Mouse (Mus musculus) left cerebral cortex, postnatal 14 days (tissue): ENCODE measurements around the gene Ppp2r1b. TPM values are rescaled to one million over a fixed set of nuclear protein-coding genes. Genes with fewer than 3 reads are reported as not detected.
"Not testable (repeated sequence)": the region's sequence is repeated elsewhere in the genome, so short reads cannot be mapped to it uniquely, and the experiment has no call there.

Experiments used
- DNase-seq, 2 experiments: peaks; one replicate each; pipeline ENCODE4 v3.0.0; 2021 to 2022; ENCODE audit warnings: low spot score in 2 of 2, mixed read lengths in 1 of 2
- intact Hi-C: fragments of 180-260 bp; cut with DNase I; formaldehyde crosslinking; loops from one replicate; pipeline ENCODE4 v1.15.1; 2025
- long read RNA-seq, 2 experiments: library from polyadenylated mRNA; stranded (forward); transcript quantifications; one replicate each; pipeline ENCODE4 v2.0.0; 2021
- total RNA-seq, 2 experiments: library from RNA; stranded (reverse); gene quantifications; 2 replicates each; pipeline ENCODE4 v1.2.3; 2021

Gene Ppp2r1b
- total RNA-seq: 10 to 100 TPM; 19.7 to 21.6 TPM
- long read RNA-seq, experiment 1, transcript Ppp2r1b-202 (15 exons, 3,430 nt): major isoform, 31 of 36 reads
- long read RNA-seq, experiment 1, partial matches to known transcripts: 1 of 36 reads
- long read RNA-seq, experiment 1, other reads (novel, unspliced or antisense): 4 of 36 reads
- long read RNA-seq, experiment 2, transcript Ppp2r1b-202 (15 exons, 3,430 nt): major isoform, 24 of 28 reads
- long read RNA-seq, experiment 2, partial matches to known transcripts: 0 of 28 reads
- long read RNA-seq, experiment 2, other reads (novel, unspliced or antisense): 4 of 28 reads

DNA sequence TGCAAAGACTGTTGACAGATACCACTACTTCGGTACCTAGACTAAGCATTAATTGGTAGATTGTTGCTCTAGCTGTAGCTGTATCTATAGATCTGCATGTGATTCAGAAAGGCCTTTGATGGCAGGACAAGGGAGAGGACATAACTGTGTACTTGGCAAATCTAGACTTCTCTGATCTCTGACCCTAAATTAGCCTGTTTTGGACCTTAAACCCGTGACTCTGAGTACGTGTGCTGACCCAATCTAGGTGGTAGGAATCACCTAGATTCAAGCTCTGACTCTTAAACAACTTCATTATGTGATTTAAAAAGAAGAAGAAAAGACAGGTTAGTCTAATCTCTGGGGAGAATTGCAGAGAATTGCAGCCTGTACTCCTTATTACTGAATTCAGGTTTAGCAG is at the start of gene Ppp2r1b:
TSS of gene Ppp2r1b (plus strand) at position 221 of the 400 bp plus-strand sequence.
- DNase-seq: no peak
- intact Hi-C loops: loop anchor here (5.0 to 10.0 kb wide), 2 partner anchors 207 to 450 kb away; no protein-coding TSS in a partner anchor

DNA sequence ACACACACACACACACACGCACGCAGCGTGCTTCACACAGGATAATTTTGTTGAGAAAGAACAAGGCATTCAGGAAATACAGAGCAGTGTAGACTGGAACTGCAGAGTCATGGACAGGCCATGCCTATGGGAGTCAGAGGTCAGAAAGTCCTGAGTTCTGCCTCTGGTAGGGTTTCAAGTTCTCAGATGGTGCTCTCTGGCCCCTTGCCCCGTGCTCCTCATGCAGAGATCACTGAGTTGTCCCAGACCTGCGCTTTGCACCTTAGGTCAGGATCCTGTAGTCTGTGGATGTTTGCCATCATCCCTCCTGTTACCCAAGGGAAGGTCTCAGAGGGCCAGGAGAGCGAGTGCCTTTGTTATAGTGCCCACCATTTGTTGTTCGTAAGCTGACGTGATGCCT is 48.3 kb upstream of the Ppp2r1b start:
- DNase-seq: no peak
- intact Hi-C loops: no loop called here

DNA sequence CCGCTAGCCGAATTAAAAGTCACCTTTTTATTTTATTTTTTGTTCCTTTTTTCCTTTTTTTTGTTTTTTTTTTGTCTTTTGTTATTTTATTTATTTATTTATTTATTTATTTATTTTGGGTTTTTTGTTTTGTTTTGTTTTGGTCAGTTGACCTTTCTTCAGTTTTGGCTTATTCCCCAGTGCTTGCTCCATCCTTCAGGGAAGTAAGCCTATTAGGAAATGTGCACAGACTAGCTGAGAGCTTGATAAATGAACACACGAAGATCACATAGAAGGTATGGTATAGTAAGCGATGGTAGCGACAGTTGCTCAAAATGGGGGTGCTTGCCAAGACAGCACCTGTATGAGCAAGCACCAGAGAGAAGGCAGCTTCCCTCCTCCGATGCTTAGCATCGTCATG is 47.5 kb upstream of the Ppp2r1b start:
- no peak for DNase-seq
- intact Hi-C loops: no loop called here

DNA sequence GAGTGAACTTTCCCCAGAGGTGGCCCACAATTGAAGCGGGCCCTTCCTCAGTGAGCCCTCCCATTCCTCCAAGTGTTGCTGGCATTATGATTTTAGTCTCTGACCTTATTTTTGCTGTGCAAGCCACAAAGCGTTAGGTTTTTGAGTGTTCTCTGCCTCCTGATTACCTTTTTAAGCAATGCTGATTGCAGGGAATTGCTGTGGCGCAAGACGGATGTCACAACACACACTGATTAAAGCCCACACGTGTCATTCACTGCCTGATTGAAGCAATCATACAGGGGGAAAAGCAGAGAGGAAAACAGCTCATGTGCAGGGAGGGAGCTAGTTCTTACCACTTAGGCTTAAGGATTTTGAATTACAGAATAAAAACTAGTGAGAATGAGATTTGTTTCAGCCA is 46.7 kb upstream of the Ppp2r1b start:
- DNase-seq: no peak
- intact Hi-C loops: no loop called here

DNA sequence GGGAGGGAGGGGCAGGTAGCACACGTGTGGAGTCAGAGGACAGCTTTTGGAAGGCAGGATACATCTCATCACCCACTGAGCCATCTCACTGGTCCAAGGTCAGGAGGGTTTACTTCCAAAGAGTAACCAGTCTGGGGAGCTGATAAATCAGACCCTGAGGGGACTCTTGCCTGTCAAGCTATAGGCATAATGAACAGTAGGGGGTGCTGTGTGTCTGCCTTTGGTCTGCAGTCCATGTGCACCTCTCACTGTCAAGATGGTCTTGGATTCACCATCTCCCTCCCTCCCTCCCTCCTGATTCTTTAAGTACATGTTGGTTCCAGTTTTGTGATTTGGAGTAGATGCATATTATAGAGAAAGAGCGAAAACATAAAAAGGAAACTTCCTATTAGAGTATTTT is 44.1 kb upstream of the Ppp2r1b start:
- peak; percentile 66 to 69 for DNase-seq
- intact Hi-C loops: loop anchor here (10.0 kb wide), 1 partner anchor 344 kb away; no protein-coding TSS in a partner anchor

DNA sequence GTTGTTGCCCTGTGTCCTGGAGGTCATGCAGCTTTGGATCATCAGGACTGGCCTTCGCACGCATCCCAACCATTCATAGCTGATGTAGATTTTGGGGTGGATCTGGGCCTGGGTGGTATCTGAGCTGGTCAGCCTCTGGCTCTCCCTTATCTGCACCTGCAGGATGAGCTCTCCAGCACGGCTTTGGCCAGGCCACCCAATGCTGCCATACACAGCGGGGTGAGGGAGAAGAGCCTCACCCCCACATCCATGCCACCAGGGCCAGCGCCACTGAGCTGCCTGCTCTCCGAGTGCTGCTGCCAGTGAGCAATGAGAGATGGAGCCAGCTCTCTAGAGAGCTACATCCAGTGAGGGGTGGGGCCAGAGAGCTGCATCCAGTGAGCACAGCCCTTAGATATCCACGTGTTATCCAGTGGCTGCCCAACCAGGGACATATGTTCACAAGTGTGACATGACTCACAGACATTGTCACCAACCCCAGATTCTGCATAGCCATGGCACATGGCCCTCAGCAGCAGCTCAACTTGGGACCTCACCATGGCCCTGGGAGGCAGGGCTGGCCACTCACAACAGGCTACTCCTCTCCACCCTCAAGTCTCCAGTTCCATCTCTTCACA is 41.9 kb upstream of the Ppp2r1b start:
- intact Hi-C loops: loop anchor here (10.0 kb wide), 1 partner anchor 342 kb away; no protein-coding TSS in a partner anchor

DNA sequence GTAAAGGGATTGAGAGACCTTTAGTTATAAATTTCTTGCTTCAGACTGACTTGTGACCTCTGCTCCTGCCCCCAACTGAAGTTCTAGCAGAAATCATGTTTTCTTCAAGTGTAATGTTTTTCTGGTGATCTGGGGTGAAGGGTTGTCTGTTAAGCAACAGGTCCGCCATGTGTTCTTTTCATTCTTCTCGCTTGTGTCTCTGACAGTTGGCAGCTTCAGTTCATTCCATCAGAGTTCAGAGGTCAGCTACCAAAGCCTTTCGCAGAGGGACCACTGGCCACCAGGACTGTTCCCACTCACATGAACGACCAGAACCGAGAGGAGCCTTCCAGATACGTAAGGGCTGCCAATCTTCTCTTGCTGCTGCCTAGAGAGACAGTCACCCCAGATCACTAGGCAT is 36.6 kb upstream of the Ppp2r1b start:
- intact Hi-C loops: loop anchor here (10.0 kb wide), 1 partner anchor 336 kb away; no protein-coding TSS in a partner anchor
- no peak for DNase-seq

More for the DNA sequence above, 41.9 kb upstream of the Ppp2r1b start:
- DNase-seq: no peak

DNA sequence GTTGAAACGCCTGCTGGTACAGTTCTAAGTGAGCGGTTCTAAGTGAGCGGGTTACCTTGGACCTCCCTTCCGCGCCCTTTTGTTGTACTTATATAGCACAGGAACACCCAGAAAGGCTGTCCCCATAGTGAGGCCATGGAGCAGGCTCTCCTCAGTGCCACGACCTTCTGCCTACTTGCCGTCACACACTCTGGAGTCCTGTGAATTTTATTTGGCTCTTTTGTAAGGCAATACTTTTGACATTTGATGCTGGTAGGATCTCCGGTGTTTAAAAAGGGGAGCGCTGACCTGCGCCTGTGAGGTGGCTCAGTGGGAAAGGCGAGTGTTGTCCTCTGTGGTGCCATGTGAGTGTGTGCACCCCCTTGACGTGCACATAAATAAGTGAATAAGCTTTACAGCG is 36.0 kb upstream of the Ppp2r1b start:
- intact Hi-C loops: loop anchor here (10.0 kb wide), 1 partner anchor 336 kb away; no protein-coding TSS in a partner anchor
- no peak for DNase-seq

DNA sequence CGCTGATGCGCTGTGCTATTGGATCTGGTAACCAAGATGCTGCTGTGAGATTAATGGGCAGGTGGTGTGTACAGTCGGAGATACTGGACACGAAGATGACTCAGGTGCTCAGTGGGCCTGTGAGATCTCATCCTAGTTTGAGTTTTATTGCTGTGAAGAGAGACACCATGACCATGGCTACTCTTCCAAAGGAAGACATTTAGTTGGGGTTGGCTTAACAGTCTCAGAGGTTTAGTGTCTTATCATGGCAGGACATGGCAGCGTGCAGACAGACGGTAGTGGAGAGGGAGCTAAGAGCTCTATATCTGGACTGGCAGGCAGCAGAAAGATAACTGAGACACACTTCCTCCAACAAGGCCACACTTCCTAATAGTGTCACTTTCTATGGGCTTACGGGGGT is 33.9 kb upstream of the Ppp2r1b start:
- DNase-seq: no peak
- intact Hi-C loops: no loop called here

DNA sequence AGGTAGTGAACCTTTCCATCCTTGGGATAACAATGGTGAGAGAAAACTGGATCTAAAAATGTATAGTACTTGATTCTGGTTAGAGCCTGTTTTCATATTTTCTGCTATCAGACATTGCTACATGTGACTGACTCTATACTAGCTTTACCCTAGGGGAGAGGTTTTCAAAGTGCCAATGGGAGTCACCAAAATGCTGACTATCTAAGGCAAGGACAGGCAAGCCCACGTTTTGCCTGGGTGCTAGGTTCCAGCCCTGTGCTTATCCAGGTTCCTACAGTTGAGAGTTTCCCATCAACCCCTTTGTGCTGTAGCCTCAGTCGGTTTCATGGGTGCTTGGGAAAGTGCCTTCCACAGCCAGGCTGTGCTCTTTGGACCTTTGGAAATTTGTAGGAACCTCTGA is 33.4 kb upstream of the Ppp2r1b start:
- DNase-seq: no peak
- intact Hi-C loops: no loop called here

DNA sequence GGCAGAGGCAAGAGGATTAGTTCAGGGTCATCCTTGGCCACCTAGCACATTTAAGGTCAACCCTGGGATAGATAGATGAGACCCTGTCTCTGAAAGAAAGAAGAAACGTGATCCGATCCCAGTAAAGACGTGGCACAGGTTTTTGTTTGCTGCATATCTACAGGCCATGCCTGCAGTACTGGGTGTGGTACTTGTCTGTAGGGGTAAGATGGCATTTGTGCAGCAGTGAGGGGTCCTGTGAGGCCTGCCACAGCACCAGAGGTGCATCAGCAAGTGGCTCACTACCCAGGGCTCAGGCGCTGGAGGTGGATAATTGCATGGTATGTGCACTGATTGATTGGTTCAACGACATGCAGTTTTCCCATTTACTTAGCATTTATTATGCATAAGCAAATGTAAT is 31.3 kb upstream of the Ppp2r1b start:
- intact Hi-C loops: no loop called here
- no peak for DNase-seq

DNA sequence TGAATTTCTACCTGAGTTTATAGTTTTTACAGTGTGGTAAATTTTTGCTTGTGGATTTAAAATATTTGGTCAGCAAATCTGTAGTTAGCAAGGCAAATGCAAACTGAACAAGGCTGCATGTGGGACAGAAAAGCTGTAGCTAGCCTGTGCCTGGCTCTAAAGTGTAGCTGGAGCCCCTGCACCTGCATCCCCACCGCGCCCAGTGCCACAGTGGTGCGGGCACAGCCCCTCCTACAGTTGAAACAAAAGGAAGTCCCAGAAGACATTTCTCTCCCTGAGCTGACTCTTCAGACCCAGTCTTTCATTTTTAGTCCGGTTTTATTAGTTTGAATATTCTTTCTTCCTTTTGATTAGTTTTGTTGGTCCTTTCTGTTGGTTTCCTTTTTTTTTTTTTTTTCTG is 29.4 kb upstream of the Ppp2r1b start:
- intact Hi-C loops: no loop called here
- DNase-seq: no peak

DNA sequence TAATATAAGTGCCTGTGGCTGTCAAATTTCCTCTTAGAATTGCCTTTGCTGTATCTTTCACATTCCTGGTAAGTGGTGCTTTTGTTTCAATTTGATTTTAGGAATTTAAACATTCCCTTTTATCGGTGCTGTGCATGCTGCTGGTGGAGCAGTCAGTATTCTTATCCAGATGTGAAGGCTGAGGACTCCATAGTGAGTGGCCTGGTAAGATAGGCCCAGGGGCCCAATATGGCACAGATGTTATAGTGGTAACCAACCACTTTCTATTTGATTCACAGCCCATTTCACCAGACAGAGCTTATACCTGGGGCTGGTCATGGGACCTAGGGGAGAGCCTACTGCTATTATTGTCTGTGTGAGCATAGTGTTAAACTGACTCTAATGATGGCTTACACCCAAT is 28.6 kb upstream of the Ppp2r1b start:
- DNase-seq: no peak
- intact Hi-C loops: no loop called here

DNA sequence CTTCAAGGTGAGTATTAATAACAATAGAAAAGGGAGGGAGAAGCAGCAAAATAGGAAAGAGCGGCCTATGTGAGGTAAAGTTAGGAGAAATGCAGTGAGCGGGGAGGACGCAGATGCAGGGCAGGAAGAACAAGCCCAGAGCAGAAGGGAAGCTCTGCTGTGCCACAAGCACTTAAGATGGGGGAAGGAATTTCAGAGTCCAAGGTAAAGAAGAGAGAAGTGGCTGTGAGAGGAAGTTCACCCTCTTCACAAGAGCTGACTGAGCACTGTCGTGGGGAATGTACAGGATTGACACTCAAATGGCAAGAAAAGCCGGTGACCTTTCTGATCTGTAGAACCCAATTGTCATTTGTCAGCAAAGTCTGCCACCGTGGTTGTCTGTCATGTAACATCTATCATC is 27.1 kb upstream of the Ppp2r1b start:
- intact Hi-C loops: no loop called here

DNA sequence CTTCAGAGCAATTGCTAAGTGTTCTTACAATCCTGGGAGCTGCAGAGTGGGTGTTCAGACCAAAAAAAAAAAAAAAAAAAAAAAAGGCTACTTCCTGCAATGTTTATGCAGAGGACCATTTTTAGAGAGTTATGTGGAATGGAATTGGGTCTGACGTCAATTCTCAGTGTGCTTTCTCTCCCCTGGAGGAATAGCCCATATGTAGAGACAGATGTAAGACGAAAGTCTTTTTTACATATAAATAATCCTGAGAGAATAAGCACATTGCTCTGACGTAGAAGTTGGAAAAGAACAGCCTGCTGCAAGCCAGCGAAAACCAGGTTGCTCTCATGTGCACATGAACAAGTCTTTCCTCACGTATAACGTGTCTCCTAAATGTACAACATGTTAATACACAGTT is 25.4 kb upstream of the Ppp2r1b start:
- DNase-seq: peak; percentile 28 to 67
- intact Hi-C loops: no loop called here

More for the DNA sequence above, 27.1 kb upstream of the Ppp2r1b start:
- DNase-seq: no peak

DNA sequence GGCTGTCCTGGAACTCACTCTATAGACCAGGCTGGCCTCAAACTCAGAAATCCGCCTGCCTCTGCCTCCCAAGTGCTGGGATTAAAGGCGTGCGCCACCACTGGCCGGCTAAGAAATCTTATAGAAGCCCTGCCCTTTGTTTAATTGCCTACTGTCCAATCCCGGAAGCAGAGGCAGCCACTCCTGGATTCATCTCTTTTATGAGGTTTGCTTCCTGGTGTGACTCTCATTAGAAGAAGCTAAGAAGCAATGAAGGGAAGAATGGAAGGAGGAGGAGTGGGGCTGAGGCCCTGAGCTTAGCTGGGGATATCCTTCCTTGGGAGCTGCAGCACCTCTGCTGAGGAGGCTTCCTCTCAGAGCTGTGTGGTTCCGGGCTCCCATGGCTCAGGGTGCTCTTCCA is 23.4 kb upstream of the Ppp2r1b start:
- no peak for DNase-seq
- intact Hi-C loops: no loop called here

DNA sequence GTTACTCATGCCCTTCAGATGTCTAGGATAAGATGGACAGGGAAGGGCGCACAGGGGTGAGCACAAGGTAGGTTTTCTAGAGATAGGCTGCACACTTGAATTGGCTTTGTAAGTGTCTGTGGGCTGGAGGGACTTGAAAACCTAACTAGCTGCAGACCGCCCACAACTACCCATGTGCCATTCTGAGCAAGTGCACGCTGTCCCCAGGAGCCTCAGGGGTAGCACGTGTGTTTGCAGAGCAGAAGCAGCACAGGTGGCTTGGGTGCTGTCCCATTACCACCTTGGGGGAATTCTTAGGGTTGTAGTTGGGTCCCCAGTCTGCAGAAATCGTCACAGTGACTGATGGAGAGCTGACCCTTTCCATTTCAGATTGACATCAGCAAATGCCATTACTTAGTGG is 22.9 kb upstream of the Ppp2r1b start:
- intact Hi-C loops: no loop called here
- DNase-seq: no peak

DNA sequence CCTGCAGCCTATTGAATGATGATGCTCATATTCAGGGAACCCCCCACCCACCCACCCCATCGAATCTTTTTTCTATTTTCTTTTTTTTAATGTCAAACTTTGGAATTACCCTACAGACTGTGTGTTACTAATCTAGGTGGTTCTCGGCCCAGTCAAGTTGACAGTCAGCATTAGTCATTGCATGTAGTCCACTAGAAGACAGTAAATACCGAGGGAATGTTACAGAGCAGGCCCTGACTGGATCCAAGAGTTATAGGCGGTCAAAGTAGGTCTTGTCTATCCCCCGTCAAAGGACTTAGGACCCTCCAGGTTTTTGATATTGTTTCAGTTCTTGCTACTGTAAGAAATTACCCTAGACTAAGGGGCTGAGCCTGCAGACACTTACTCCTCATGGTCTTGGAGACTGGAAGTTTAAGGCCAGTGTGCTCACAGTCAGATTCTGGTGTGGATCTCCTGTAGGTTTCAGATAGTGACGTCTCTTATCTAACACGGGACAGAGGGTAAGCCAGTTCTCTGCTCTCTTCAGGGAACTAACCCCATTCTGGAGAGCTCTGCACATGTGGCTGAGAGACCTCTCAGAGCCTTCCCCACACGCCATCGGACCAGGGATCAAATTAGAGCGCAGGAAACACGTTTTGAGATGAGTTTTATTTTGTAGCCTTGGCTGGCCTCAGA is 21.2 kb upstream of the Ppp2r1b start:
- no peak for DNase-seq
- intact Hi-C loops: no loop called here

DNA sequence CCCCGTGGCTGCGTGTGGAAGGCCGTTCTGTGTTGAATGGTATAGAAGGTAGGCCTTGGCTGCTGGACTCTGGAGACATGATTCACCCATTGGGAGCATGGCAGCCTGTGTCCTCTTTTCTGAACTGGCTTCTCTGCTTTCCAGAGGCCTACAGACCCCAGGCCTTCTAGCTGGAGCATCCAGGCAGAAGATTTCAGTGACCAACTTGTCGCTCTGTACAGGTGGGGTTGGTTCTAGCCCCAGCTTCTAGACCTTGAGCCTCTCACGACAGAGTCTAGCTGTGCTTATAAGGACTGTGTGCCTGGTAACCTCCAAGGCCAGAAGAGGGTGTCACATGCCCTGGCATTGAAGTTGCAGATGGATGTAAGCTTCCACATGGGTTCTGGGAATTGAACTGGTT is 13.6 kb upstream of the Ppp2r1b start:
- no peak for DNase-seq
- intact Hi-C loops: no loop called here

DNA sequence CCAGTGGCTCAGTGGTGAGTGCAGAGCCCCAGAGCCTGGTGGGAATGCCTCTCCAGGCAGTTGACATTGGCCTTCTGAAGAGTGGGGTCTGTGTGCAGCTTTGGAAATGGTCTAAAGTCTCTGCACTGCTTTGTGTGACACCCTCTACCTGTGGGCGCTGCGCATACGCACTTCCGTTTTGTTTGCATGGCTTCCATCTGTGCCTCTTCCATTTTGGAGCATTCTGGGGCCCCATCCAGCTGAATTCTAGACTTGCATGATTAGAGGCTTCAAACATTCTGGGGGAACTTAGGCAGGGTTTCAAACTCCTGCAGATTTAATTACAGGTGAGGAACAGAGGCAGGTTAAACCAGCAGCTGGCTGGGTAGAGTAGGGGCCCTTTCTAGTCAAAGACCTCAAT is 12.9 kb upstream of the Ppp2r1b start:
- intact Hi-C loops: no loop called here
- no peak for DNase-seq

DNA sequence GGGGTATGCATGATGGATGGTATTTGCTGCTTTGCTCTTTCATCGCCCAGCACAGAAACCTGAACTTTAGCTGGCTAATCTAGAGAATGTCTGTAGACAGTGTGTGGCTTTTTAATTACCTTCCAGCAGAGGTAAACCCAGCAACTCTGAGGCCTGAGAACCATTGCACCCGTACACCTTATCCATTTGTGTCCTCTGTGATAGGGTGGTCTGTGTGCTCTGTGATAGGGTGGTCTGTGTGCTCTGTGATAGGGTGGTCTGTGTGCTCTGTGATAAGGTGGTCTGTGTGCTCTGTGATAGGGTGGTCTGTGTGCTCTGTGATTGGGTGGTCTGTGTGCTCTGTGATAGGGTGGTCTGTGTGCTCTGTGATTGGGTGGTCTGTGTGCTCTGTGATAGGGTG is 12.5 kb upstream of the Ppp2r1b start:
- DNase-seq, intact Hi-C loops: not testable (repeated sequence)
